Mouse (Mus musculus): ENCODE data around the gene Ism1.
A peak's percentile ranks its signal among the peaks of the same experiment; 100 is the strongest.

Ism1 gene

DNA sequence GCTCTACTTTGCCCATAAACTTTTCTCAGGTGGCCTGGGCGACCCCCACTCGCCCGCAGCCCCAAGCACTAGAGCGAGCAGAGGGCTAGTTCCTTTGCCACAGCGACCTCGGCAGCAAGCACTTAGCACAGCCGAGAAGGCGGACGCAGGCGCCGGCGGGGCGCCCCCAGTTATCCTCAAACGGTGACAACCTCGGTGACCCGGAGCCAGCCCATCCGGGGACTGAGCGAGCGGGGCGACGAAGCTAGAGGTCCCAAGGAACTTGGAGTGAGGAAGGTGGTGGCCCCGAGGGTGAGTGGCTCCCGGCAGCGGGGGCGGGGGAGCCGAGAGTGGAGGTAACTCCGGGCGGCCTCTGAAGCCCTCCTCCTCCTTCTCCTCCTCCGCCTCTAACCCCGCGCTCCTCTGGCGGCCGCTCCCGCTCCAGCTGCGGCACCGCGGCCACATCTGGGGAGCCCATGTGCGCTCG is at the start of gene Ism1:
Gene Ism1, plus strand, starts transcription at position 370 of the 466 bp plus-strand sequence.
- DNase-seq (ENCODE audit: low spot score), result no peak

DNA sequence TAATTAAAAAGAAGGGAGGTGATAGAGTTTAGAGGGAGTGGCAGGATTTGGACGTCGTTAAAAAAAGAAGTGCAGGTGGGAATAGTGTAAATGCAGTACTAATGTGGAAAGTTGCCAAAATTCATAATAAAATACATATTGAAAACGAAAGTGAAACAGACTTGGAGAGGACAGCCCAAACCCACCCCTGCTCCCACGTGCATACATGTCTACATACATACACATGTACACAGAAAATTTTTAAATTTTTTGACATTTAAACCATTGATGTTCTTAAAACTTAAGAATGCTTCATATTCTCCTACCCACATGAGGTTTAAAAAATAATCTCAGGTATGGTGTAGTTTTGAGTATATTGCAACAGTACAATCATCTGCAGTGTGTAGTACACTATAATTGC is 49.2 kb upstream of the Ism1 start:
- DNase-seq (ENCODE audit: low spot score), result no peak

DNA sequence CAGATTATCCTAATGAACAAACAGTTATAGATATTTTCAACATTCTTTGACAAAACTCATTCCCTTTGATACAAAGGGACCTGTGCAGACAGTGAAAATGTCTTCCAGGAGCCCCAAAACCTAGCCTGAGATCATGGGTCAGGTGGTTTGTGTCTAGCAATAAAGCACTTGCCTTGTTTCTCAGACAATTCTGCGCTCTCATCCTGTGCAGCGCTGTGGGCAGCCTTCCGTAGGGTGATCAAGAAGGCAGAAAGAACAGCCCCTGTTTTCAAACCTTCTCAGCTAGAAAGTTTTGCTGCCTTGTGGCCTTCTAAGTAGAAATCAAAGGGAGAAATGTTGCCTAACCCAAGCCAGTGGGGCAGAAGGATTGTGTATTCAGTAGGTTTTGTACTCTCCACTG is 48.3 kb upstream of the Ism1 start:
- no peak for DNase-seq (ENCODE audit: low spot score)

DNA sequence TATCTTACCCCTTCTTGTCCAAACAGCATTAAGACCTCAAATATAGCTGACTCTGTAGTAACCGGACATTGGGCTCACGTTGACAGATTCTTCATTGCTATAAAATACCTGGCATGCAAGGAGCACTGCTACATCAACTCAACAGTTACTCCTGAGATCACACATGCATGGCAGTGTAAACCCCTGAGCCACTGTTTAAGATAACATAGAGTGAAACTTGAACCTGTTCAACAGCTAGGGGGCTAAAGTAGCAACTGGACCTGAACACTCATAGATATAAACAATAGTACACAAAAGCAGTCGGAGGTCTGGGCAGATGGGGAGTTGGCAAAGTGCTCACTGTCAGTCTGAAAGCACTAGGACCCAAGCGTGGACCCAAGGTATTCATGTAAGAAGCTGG is 43.5 kb upstream of the Ism1 start:
- DNase-seq (ENCODE audit: low spot score), result no peak

DNA sequence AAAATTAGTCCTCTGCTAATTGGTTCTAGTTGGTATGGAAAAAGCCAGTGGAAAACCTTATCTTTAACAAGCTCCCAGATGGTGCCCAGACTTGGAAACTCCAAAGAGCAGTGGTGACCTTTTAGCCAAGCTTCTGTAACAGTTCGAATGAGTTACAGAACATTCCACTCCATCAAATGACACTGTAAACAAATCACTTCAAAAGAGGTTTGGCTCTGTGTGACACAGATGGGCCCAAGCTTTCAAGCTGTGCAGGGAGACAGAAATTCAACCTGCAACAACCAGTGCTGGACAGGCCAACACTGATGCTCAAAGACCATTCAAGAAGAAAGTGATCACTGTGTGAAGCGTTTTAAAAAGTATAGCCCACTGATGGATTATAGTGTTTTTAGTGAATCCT is 40.1 kb upstream of the Ism1 start:
- peak; percentile 28 for DNase-seq (ENCODE audit: low spot score)

DNA sequence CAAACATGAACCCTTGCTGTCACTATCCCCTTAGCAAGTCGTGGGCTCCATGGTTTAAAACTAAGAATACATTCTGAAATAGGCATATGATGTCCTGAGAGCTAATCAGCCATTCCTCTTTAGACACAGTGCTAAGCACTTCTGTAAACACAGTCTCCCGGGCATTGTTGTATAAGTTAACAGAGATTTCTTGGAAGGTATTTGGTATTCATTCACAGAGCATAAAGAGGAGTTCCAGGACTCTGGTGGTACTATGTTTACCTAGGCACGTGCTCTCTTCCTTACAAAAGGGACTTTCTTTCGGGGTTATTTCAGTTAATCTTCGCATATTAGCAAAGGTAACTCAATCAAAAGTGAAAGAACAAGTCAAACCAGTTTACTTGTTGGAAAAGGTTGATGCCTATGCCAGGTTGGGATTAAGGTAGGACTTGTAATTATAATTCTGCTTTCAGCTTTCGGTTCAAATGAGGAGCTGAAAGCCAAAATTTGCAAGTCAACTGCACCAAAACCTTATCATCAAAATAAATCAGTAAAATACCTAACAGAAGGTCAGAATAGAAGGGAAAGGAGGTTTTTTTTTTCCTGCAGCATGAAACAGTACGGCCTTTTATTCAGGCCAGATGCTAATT is 36.1 kb upstream of the Ism1 start:
- no peak for DNase-seq (ENCODE audit: low spot score)

DNA sequence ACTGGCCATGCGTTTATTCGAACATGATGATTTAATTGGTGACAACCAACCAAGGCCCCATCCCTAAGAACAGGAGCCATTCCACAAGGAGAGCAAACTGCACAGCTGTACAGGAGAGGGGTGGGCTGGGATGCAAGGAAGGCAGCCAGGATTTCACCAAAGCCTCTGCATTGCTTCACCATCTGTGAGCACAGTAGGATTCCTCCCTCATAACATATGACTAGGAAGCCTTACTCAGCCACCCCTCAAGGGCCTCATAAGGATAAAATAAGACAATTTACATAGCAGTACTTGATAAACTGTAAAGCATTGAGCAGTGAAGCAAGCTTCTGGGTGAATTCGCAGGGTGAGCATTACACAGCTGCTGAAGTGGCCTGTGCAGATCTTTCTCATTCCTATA is 28.5 kb upstream of the Ism1 start:
- no peak for DNase-seq (ENCODE audit: low spot score)

DNA sequence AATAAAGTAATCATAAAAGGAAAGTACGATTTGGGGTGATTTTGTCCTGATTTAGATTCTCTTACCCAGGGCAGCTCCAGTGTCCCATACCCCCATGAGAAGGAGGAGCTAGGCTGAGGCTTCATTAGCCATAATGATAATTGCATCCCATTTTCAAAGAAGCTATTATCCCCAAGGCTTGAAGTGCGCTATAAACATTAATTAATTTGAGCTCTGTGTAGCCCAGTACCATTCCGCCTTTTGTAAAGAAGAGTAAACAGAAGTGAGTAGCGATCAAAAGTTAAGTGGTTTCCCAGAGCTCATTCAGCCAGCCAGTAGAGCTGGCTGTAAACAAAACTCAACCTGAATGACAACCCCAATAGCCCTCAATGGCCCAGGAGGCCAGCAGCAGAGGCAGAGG is 21.2 kb upstream of the Ism1 start:
- no peak for DNase-seq (ENCODE audit: low spot score)

DNA sequence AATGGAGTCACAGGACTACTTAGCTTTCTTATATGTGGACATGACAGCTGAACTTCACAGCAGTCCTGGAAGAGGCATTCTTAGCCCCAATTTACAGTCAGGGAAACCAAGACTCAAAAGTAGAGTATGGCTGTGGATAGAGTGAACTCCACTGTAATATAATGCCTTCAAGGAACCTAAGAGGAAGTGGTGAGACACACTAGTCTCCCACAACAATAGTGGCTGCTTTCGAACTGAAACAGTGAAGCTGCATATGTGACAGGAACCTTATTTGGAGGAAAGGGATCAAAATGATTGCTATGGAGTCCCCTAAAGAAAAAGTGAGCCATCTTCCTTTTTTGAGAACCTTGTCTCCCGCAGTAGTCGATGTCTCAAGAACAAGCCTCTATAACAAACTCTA is 6.1 kb upstream of the Ism1 start:
- DNase-seq (ENCODE audit: low spot score), result no peak

DNA sequence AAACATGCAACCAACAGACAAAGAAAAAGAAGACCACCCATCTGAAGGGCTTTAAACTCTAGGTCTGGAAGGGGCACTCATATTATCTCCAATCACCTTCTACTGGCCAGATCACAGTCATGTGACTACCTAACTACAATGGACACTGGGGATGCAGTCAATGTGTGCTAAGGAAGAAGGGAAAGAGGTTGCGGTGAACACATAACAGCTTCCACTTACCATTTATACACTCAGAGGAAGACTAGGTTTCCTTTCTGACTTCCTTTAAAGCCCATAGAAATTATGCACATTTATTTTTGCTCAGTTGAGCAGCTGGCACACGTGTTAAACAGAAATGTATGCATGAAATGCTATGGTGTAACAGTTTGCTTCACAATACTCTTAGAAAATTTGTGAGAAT is 5.6 kb upstream of the Ism1 start:
- no peak for DNase-seq (ENCODE audit: low spot score)

DNA sequence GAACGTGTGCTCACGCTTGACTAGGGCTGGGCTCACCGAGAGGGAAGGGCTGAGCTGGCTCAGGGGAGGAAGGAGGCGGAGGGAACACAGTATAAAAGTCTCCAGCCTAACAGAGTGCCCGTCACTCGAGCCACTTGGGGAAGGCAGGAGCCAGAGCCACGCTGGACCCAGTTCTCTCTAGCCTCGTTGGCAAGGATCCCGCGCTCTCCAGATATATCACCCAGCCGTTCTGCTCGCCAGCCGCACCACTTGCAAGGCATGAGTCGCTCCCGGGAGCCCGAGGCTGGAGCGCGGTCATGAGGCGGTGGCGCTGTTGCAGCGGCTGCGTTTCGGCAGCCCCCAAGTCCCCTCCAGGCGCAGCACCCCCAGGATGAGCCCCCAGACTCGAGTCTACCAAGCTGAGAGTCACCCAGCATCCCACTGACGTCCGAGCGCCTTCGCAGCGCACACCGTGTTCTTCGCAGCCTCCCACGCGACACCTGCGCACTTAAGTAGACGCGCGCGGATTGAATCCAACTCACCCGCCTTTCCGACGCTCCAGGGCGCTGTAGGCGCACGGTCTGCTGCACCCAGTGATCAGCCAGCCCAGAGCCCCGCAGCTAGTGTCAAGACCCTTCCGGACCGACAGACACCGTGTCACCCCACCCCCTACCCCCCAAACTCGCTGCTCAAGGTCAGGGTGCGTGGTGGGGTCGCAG is 764 bp upstream of the Ism1 start:
- DNase-seq (ENCODE audit: low spot score), result peak; percentile 77

DNA sequence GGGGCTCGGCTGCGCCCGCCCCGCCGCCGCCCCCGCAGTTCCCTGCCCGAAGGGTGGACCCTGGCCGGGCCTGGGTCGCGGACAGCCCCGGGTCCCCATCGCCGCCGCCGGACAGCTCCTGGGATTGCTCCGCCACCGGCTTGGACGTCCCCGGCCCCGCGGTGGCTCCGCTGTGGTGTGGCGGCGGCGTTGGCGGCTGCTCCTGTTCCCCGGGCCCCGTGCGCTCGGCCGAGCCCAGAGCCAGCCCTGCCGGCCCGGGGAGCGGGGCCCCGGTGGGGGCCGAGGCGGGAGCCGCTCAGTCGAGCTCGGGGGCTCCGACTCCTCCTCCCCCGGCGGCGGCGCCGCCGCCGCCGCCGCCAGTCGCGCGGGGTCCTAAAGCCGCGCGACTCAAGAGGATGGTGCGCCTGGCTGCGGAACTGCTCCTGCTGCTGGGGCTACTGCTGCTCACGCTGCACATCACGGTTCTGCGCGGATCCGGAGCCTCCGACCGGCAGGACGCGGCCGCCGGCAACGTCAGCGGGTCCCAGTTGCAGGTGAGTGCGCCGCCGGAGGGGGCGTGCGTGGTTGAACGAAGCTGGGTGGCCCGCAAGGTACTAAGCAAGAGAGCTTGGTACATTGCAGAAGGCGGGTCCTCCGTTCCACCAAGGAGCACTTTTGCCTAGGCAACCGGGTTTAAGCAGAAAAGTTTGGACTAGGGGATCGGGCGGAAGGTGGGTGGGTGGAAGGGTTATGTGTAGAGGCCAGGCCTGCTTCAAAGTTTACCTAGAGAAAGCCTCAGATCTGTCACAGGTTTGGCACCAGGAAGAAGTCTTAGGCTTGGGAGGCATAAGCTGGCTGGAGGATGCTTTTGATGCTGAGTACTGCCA is 530 bp downstream of the Ism1 start:
- no peak for DNase-seq (ENCODE audit: low spot score)

DNA sequence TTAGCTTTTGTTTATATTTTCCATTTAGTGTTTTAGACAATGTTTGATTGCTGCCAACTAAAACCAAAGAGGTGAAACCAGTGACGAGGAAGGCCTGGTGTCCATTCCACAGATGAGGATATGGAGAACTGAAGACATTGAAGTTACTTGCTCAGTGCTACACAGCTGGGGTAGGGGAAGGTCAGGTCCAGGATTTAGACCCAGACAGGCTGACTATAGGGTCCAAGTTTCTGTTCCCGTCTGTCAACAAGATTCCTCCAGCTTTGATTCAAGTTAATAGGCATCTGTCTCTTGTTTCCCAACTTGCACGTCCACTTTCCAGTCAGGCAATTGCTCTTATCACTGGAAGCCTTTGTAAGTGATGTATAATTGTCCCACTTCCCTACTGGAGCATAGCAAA is 4.6 kb downstream of the Ism1 start:
- no peak for DNase-seq (ENCODE audit: low spot score)

DNA sequence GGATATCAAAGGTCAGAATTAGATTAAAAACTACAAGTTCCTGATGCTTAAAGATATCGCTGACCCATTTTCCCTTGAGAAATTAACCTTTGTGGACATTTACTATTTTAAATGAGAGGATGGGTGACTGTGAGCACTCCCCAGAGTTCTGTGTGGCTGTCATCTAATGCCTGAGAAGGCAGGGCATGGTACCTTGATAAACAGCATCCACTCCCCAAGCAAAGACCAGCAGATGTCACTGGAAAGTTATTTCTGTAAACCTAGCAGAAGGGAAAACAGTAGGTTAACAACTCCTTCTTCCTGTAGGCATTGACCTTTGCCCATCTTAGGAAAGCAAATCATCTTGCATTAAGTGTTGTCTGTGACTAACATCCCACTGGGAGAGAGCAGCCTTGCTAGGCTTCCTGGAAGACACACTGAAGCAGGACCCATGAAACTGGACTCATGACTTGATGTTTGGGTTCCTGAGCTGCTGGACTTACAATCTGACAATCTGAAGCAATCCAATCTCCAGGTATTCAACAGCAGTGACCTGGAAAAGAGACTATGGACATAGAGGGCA is 11.5 kb downstream of the Ism1 start:
- DNase-seq (ENCODE audit: low spot score), result no peak

DNA sequence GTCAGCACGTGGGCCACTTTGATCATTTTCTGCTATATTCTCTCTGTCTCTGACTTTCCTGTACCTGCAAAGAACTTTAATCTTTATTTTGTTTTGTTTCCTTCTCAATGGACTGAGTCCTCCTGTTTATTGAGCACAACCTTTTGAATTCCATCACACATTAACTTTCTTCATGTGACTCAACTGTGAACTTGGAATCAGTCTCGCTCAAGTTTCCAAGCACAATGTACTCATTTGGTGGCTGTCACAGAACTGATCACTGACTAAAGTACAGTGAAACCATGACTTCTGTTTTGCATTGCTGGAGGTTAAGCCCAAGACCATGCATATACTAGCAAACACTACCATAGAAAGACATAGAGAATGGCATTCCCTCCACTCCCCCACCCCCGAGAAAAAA is 15.5 kb downstream of the Ism1 start:
- DNase-seq (ENCODE audit: low spot score), result no peak

DNA sequence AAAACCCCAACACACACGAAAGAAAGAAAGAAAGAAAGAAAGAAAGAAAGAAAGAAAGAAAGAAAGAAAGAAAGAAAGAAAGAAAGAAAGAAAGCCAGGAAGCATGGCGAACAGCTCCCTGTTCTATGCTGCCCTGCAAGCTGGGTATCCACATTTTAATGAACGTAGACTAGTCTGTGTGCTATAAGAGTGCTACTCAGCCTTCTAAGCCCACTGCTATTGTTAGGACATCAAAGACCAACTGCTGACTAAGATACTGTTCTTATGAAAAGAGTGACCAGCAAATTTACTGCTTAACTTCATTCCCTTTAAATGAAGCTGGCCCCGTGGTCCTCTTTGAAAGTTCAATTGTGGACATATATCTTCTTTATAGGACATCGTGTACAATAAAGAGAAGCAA is 16.7 kb downstream of the Ism1 start:
- DNase-seq (ENCODE audit: low spot score), result no peak

DNA sequence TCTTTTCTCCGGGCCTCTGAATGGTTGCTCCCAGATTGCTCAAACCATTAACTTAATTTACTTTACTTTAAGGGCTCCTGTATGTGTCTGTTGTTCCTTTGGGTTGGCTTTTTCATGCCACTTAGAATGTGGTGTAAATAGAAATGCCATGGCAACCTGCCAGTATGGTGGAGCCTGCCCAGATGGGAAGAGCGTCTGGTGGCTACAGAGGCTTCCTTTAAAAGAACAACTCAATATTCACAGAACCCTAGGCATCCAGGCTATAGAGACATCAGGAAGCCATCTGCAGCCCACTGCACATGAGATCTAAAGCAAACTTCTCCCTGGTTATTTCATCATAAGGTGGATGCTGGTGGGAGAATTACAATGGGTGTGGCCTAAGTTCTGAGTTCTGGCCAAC is 18.6 kb downstream of the Ism1 start:
- no peak for DNase-seq (ENCODE audit: low spot score)

DNA sequence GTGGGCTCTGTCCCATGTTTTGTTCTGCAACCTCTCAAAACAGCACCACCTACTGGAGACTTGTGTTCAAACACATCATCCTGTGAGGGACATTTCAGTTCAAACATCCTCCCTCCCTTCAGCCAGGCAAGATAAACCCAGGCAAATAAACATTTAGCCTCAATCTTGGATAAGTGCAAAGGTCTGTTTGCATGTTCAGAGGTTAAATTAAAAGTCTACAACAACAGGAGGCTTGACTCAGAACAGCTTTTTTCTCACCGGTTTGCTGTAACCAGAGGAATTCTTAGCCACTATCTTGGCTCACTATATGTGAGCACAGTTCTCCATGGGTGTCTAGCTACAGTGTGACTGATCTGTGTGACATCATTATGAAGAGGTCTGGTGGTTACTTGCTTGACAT is 22.6 kb downstream of the Ism1 start:
- DNase-seq (ENCODE audit: low spot score), result no peak

DNA sequence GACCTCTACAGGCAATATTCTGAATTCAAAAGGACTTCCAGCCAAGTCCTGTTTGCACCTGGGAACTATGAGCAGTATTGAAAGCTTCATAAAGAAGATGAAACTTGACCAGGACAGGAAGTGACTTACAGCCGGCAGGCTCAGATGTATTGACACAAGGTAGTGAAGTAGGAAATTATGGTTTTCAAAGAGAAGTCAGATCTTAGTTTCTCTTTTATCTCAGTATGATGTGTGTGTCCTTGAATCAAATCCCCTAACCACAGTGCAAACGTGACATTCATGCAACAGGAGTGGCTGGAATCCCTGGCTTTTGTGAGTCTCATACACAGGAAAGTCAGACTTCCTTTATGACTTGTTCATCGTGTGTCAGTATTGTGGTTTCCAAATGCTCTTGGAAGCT is 27.0 kb downstream of the Ism1 start:
- DNase-seq (ENCODE audit: low spot score), result no peak

DNA sequence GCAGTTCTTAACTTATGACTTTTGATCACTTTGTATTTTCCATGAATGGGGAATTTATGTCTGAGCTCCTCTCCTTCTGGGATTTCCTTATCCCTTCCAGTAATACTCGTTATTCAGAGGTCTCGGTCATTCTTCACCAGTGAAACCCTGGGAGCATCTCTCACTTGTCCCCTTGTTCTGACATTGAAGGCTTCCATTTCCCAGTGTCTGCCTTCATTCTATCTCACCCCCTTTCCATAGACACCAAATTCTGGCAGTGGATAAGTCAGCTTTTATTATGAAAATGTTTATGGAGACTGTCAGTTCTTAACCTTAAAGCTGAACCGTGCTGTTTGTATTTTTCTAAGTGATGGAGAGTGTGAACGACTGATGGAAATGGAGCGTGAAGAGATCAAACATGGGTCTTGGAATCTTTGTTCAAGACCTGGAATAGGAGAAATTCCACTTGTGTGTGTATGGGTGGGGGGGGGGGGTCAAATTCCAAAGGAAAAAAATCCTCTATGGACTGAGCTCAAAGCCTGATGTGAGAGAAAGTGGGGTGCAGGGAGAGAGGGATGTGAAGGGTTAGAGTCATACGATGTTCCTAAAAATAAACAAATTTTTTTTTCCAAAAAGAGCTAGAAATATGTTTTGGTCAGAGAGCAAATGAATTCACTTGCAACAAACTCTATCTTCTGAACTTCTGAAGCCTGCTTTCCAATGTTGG is 30.4 kb downstream of the Ism1 start:
- DNase-seq (ENCODE audit: low spot score), result peak; percentile 18

DNA sequence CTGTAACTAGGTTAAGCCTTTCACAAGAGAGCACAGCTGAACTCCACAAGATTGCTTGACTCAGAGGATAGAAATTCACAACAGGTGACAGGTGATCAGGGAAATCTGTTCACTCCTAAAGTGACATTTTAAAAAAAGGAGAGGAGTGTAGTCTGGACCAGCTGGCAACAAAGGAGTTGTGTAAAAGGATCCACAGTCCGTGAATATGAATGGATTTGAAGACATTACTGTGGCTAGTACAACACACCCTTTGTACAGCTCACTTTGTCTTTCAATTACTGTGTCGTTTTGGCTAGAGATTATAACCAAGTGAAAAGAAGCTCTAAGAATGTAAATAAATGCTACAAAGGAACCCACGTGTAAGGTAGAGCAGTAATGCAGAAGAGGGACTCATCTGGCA is 33.7 kb downstream of the Ism1 start:
- no peak for DNase-seq (ENCODE audit: low spot score)

DNA sequence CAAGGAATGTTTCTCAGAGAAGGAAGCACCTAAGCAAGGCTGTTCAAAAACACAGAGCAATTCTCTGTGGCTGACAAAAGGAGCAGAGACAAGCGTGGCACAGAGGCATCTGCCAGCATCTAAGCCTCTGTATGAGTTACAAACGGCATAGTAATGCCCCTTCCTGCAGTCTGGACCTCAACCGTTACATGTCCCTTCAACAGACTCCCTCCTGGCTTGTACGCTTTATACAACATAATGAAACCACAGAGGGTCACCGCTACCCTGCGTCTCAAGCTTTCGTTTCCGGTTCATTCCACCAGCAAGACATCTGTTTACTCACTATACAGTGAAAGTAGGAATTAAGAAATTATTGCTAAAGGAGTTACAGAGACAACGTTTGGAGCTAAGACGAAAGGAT is 34.1 kb downstream of the Ism1 start:
- DNase-seq (ENCODE audit: low spot score), result no peak
